Mouse (Mus musculus): ENCODE results near the gene Hspa12b.

DNA sequence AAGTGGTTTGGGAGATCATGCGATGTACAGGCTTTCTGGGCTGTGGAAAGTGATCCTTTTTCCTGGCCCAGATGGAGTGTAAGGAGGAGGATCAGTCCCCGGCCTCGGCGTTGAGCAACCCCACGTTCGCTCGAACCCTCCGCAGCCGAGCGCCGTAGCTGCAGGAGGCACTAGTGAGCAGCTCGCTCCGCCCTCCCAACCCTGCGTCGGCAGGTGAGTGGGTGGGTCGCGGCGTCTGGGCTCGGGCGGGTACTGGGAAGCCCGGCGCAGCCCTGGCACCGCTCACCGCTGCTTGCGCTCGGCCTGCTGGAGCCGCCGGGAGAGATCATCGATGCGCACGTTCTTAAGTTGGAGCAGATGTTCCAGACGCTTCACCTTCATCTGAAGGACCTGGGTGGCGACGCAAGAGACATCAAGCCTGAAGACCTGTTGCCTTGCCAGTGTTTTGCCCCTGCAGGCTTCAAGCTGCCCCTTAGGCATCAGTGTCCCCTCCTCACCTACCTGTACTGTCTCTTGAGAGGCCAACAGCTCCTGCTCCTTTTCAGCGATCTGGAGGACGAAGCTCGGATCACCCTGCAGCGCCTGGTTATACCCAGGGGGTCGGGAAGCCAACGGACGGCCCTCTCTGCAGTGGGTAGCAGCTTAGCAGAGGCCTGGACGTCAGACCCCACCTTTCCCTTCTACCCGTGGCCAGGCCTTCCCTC is 44.5 kb downstream of the Hspa12b start:
- no peak for TF ChIP-seq CTCF (IDR thresholded peaks at IDR 0.05; ENCODE audit: control insufficient read depth, insufficient read depth, insufficient replicate concordance, low read depth, low read length)
- 0 out of 2 replicates have a peak, but pooled peaks have one; percentile 36 for TF ChIP-seq POLR2A (IDR thresholded peaks at IDR 0.05; ENCODE audit: control insufficient read depth, low read depth, low read length)
